Mouse (Mus musculus): ENCODE measurements around the gene Zfp735. TPM values are rescaled to one million over a fixed set of nuclear protein-coding genes. Genes with fewer than 3 reads are reported as not detected.

Zfp735 gene
- total RNA-seq (2023) = not detected

DNA sequence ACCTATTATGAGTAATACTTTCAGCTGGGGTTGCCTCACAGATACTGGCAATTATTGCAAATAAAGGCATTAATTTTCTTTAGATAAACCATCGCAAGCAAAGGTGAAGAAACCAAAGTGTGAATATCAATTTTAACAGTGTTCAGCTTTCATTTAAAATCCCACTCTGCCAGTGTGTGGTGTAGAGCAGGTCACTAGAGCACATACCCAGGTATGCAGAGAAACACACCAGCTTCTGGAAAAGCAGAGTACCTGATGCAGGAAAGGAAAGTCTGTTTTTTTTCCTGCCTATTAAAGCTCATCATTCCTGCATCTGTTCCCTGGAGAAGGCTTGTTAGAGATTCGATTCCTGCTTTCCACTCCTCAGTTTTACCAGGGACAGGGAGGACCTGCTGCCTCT lies at the start of gene Zfp735:
TSS of gene Zfp735 (plus strand) at position 301 of the 400 bp plus-strand sequence.

Other genes with a start within 250 kb of the Zfp735 start
- not detected for gene Olfr380, start 231.3 kb upstream of the Zfp735 start, total RNA-seq (2023)
- not detected for gene Olfr381, start 197.2 kb upstream of the Zfp735 start, total RNA-seq (2023)
- gene Olfr382, start 171.6 kb upstream of the Zfp735 start, total RNA-seq (2023) = not detected
- not detected for gene Olfr385, start 95.8 kb upstream of the Zfp735 start, total RNA-seq (2023)
- not detected for gene Olfr384, start 90.2 kb upstream of the Zfp735 start, total RNA-seq (2023)
- gene Olfr389, start 91.9 kb downstream of the Zfp735 start, total RNA-seq (2023) = not detected
- gene Olfr390, start 94.2 kb downstream of the Zfp735 start, total RNA-seq (2023) = not detected
- not detected for gene Olfr391-ps, start 114.3 kb downstream of the Zfp735 start, total RNA-seq (2023)
- not detected for gene Olfr392, start 128.3 kb downstream of the Zfp735 start, total RNA-seq (2023)
- gene Olfr393, start 162.7 kb downstream of the Zfp735 start, total RNA-seq (2023) = not detected
- not detected for gene Olfr394, start 202.0 kb downstream of the Zfp735 start, total RNA-seq (2023)
- not detected for gene Olfr395, start 220.5 kb downstream of the Zfp735 start, total RNA-seq (2023)
- gene Olfr23, start 247.9 kb downstream of the Zfp735 start, total RNA-seq (2023) = not detected

Measured in CD4-positive naive resting alpha-beta T cell, adult 57 days (primary cell).